Mouse (Mus musculus) ES-Bruce4 (cell line): ENCODE measurements around the gene Pwwp2a. TPM values are rescaled to one million over a fixed set of nuclear protein-coding genes. Genes with fewer than 3 reads are reported as not detected.

ENCODE experiments used
- H3K27ac ChIP-seq: 2 replicates; pipeline ENCODE4 v1.5.1; 2012; ENCODE audit warnings: low read length, inconsistent platforms; ENCODE audit not compliant: insufficient read depth
- H3K27me3 ChIP-seq: 2 replicates; pipeline ENCODE4 v1.6.1; 2012; ENCODE audit warnings: mild to moderate bottlenecking, low read length, inconsistent platforms; ENCODE audit not compliant: control insufficient read depth, poor library complexity, insufficient read depth, severe bottlenecking
- H3K36me3 ChIP-seq: 2 replicates; pipeline ENCODE4 v1.6.1; 2012; ENCODE audit warnings: inconsistent platforms, mild to moderate bottlenecking, low read length, moderate library complexity; ENCODE audit not compliant: control insufficient read depth, poor library complexity, insufficient read depth, severe bottlenecking
- H3K4me1 ChIP-seq: one replicate; pipeline ENCODE4 v1.8.1; 2011; ENCODE audit warnings: low read length; ENCODE audit not compliant: control insufficient read depth, insufficient read depth
- H3K4me3 ChIP-seq: 2 replicates; pipeline ENCODE4 v1.5.1; 2011; ENCODE audit warnings: low read depth, mild to moderate bottlenecking, low read length
- H3K9ac ChIP-seq: 2 replicates; pipeline ENCODE4 v1.6.1; 2012; ENCODE audit warnings: low read depth, mild to moderate bottlenecking, inconsistent platforms; ENCODE audit not compliant: poor library complexity, severe bottlenecking
- H3K9me3 ChIP-seq: replicated peaks from 2 replicates; pipeline ENCODE4 v1.6.1; 2012; ENCODE audit warnings: mild to moderate bottlenecking, low read length, inconsistent platforms; ENCODE audit not compliant: control insufficient read depth, poor library complexity, insufficient read depth, severe bottlenecking
- CTCF ChIP-seq: IDR thresholded peaks from one replicate; pipeline ENCODE4 v1.8.1; 2011; ENCODE audit warnings: low read depth, low read length
- EP300 ChIP-seq: IDR thresholded peaks from 2 replicates; pipeline ENCODE4 v1.6.1; 2011; ENCODE audit warnings: low read depth, low read length; ENCODE audit not compliant: insufficient read depth
- POLR2A ChIP-seq: IDR thresholded peaks from one replicate; pipeline ENCODE4 v1.8.1; 2011; ENCODE audit warnings: low read length; ENCODE audit not compliant: insufficient read depth
- polyA plus RNA-seq: library from polyadenylated mRNA; stranded (reverse); fragments of >200 nt; gene quantifications from 2 replicates; pipeline ENCODE4 v1.2.4, GENCODE M21; 2011; ENCODE audit warnings: low read depth; ENCODE audit not compliant: missing spikeins, insufficient read depth, insufficient read length

Gene Pwwp2a
- polyA plus RNA-seq, 1 experiment: 87.5 TPM

GRCm38 (mm10) chr11:43638486-43638885 is 43.3 kb upstream of the Pwwp2a start:
- Histone ChIP-seq H3K36me3 (no peaks in the 10 kb centered on the region), H3K4me1 (no peaks in the 10 kb centered on the region), H3K9me3 (peaks cover 19% of the 10 kb centered on the region), H3K27me3 (no peaks in the 10 kb centered on the region), H3K9ac (no peak overlapping the region), H3K27ac (no peak overlapping the region), H3K4me3 (no peak overlapping the region)
- TF ChIP-seq CTCF (no peak), EP300 (no peak), POLR2A (no peak)

GRCm38 (mm10) chr11:43643180-43643591 is 38.6 kb upstream of the Pwwp2a start:
- Histone ChIP-seq H3K9ac (no peak overlapping the region), H3K27me3 (no peaks in the 10 kb centered on the region), H3K36me3 (no peaks in the 10 kb centered on the region), H3K4me1 (no peaks in the 10 kb centered on the region), H3K27ac (no peak overlapping the region), H3K9me3 (peaks cover 19% of the 10 kb centered on the region), H3K4me3 (no peak overlapping the region)
- TF ChIP-seq EP300: no peak
- TF ChIP-seq POLR2A: no peak

- Histone ChIP-seq H3K4me3 (no peak overlapping the region), H3K9me3 (peaks cover 1% of the 10 kb centered on the region; the same call in 1 of the 2 replicates), H3K36me3 (no peaks in the 10 kb centered on the region), H3K4me1 (no peaks in the 10 kb centered on the region), H3K27me3 (no peaks in the 10 kb centered on the region), H3K9ac (no peak overlapping the region), H3K27ac (no peak overlapping the region)
- TF ChIP-seq CTCF: peak; percentile 39
- no peak for TF ChIP-seq POLR2A
These were observed 36.5 kb upstream of the Pwwp2a start for GRCm38 (mm10) chr11:43645286-43645685.

DNA sequence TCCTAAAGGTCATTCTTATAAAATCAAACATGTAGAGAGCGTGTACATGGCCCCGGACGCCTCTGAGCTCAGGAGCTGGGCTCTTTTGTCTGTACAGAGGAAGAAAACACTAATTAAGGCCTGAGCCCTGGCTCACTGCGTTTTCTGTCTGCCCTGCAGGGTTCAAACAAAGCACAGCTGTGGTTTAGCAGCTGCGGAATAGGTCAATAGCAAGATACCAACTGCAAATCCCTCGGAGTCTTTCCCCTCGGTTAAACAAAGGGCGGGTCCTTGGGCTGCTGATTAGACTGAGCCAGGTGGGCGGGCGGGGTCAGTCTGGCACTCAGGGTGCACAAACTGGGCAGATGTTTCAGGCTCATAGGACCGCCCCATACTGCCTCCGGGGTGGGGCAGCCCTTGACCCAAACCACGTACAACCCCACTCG is 28.7 kb upstream of the Pwwp2a start:
- H3K36me3 ChIP-seq: no peaks in the 10 kb centered on the region
- no peaks in the 10 kb centered on the region for H3K27me3 ChIP-seq
- peak overlapping the region; percentile 25; the same call in 1 of the 2 replicates for H3K9ac ChIP-seq
- H3K4me1 ChIP-seq: peaks cover 3% of the 10 kb centered on the region
- TF ChIP-seq EP300: 0 out of 2 replicates have a peak, but pooled peaks have one; percentile 67
- TF ChIP-seq POLR2A: no peak
- TF ChIP-seq CTCF: no peak
- 0 out of 2 replicates have a peak overlapping the region, but pooled peaks have one; percentile 6 for H3K4me3 ChIP-seq
- peak overlapping the region; percentile 65 for H3K27ac ChIP-seq
- H3K9me3 ChIP-seq: no peaks in the 10 kb centered on the region

DNA sequence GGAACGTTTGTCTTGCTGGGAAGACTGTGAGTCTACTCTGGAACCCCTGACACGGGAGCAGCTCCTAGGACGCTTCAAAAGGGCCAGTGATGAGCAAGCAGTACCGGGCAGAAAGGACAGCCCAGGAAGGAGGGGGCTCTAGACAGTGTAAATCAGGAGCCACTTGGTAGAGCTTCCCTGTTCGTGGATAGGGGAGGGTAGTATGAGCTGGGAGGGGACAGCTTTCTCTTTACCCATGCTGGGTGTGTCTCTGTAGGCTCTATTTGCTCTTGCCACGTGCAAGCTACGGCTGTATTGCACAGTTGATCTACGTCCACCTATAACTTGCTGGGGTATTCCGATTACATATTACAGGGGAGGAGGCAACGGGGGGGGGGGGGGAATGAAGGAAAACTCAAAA is 25.3 kb upstream of the Pwwp2a start:
- H3K36me3 ChIP-seq: no peaks in the 10 kb centered on the region
- H3K27ac ChIP-seq: no peak overlapping the region
- no peak overlapping the region for H3K9ac ChIP-seq
- H3K27me3 ChIP-seq: no peaks in the 10 kb centered on the region
- no peak overlapping the region for H3K4me3 ChIP-seq
- H3K9me3 ChIP-seq: peaks cover 14% of the 10 kb centered on the region
- peaks cover 3% of the 10 kb centered on the region for H3K4me1 ChIP-seq
- TF ChIP-seq EP300: no peak
- TF ChIP-seq CTCF: no peak
- no peak for TF ChIP-seq POLR2A

DNA sequence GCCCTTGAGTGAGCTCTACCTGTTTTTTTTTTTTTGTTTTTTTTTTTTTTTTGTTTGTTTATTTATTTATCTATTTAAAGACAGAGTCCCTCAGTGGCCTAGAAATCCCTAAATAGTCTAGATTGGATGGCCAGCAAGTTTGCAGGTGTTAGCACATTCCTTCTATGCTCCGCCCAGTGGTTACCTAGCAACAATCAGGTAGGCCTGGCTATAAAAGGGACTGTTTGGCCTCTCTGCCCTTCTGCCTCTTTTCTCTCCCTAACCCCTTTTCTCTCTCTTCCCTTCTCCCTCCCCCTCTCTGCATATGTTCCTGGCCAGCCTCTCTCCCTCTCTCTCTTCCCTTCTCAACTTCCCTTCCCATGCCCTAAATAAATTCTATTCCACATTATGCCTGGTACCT is 23.8 kb upstream of the Pwwp2a start:
- TF ChIP-seq POLR2A (no peak), CTCF (no peak), EP300 (no peak)
- H3K9me3 ChIP-seq: peaks cover 14% of the 10 kb centered on the region
- no peaks in the 10 kb centered on the region for H3K36me3 ChIP-seq
- H3K27ac ChIP-seq: no peak overlapping the region
- no peak overlapping the region for H3K4me3 ChIP-seq
- H3K4me1 ChIP-seq: no peaks in the 10 kb centered on the region
- H3K27me3 ChIP-seq: no peaks in the 10 kb centered on the region
- H3K9ac ChIP-seq: no peak overlapping the region
